Mouse (Mus musculus) intestine, postnatal 0 days (tissue): ENCODE data around the gene Gm5416. TPM values are rescaled to one million over a fixed set of nuclear protein-coding genes. Genes with fewer than 3 reads are reported as not detected.
"Not testable (repeated sequence)": the region's sequence is repeated elsewhere in the genome, so short reads cannot be mapped to it uniquely, and the experiment has no call there.

Source experiments
- ATAC-seq: fragments of 200-750 bp; cut with Nextera tagmentation; 2 replicates; pipeline ENCODE4 v1.8.0; 2017; ENCODE audit warnings: mild to moderate bottlenecking, moderate TSS enrichment, moderate library complexity
- H3K27ac ChIP-seq: fragments of 300-500 bp; sonication (generic); 2 replicates; pipeline ENCODE4 v1.5.1; 2014; ENCODE audit warnings: mild to moderate bottlenecking, low read depth, low read length, moderate library complexity
- H3K27me3 ChIP-seq: fragments of 300-500 bp; sonication (generic); replicated peaks from 2 replicates; pipeline ENCODE4 v1.6.1; 2014; ENCODE audit warnings: low read length, mixed read lengths; ENCODE audit not compliant: control insufficient read depth, insufficient read depth
- H3K36me3 ChIP-seq: fragments of 300-500 bp; sonication (generic); 2 replicates; pipeline ENCODE4 v1.6.1; 2014; ENCODE audit warnings: mild to moderate bottlenecking, moderate library complexity; ENCODE audit not compliant: control insufficient read depth, insufficient read depth
- H3K4me1 ChIP-seq: fragments of 300-500 bp; sonication (generic); replicated peaks from 2 replicates; pipeline ENCODE4 v1.6.1; 2014; ENCODE audit warnings: antibody characterized with exemption, low read length, mixed read lengths; ENCODE audit not compliant: control insufficient read depth, insufficient read depth
- H3K4me2 ChIP-seq: fragments of 300-500 bp; sonication (generic); replicated peaks from 2 replicates; pipeline ENCODE4 v1.6.1; 2014; ENCODE audit warnings: low read depth, mild to moderate bottlenecking, moderate library complexity
- H3K4me3 ChIP-seq: fragments of 300-500 bp; sonication (generic); 2 replicates; pipeline ENCODE4 v1.5.1; 2014; ENCODE audit warnings: low read depth, low read length
- H3K9ac ChIP-seq: fragments of 300-500 bp; sonication (generic); 2 replicates; pipeline ENCODE4 v1.6.1; 2014; ENCODE audit warnings: mild to moderate bottlenecking, low read depth, low read length
- H3K9me3 ChIP-seq: fragments of 300-500 bp; sonication (generic); 2 replicates; pipeline ENCODE4 v1.6.1; 2016; ENCODE audit warnings: mixed run types; ENCODE audit not compliant: control insufficient read depth
- polyA plus RNA-seq: library from polyadenylated mRNA; unstranded; fragments of >200 nt; fragmentation: Nextera tagmentation; extraction: Ambion mirVana; gene quantifications from 2 replicates; pipeline ENCODE4 v1.2.1, GENCODE M21; 2015

The Gm5416 gene
- polyA plus RNA-seq, 1 experiment from 2014 or later = not detected

GRCm38 (mm10) chr16:36260585-36260984, 50.4 kb downstream of the Gm5416 start:
- H3K4me1 ChIP-seq, ATAC-seq, H3K4me2 ChIP-seq, H3K9me3 ChIP-seq, H3K27ac ChIP-seq, H3K27me3 ChIP-seq, H3K4me3 ChIP-seq, H3K9ac ChIP-seq, H3K36me3 ChIP-seq: not testable (repeated sequence)

Other genes with a start within 250 kb of the Gm5416 start
- gene Kpna1, start 231.7 kb upstream of the Gm5416 start, polyA plus RNA-seq = 17.6 and 22.2 TPM in 2 replicates
- gene Wdr5b, start 169.2 kb upstream of the Gm5416 start, polyA plus RNA-seq = 3.8 and 4.0 TPM in 2 replicates
- gene Fam162a, start 138.8 kb upstream of the Gm5416 start, polyA plus RNA-seq = 445 and 480 TPM in 2 replicates
- 64.6 and 65.2 TPM in 2 replicates for gene Ccdc58, start 138.7 kb upstream of the Gm5416 start, polyA plus RNA-seq
- gene Csta1, start 79.2 kb upstream of the Gm5416 start, polyA plus RNA-seq = 0.12 TPM in 1 of 2 replicates, not detected in the other
- gene Stfa2l1, start 53.6 kb upstream of the Gm5416 start, polyA plus RNA-seq = 0.42 and 0.76 TPM in 2 replicates
- gene Gm5483, start 26.2 kb upstream of the Gm5416 start, polyA plus RNA-seq = 0.81 and 1.2 TPM in 2 replicates
- 0.41 and 1.0 TPM in 2 replicates for gene 2010005H15Rik, start 11.1 kb downstream of the Gm5416 start, polyA plus RNA-seq
- gene Stfa1, start 66.5 kb downstream of the Gm5416 start, polyA plus RNA-seq = 1.5 and 1.6 TPM in 2 replicates
- 0.67 TPM in 1 of 2 replicates, not detected in the other for gene BC117090, start 123.9 kb downstream of the Gm5416 start, polyA plus RNA-seq
- 1.0 and 1.4 TPM in 2 replicates for gene BC100530, start 157.3 kb downstream of the Gm5416 start, polyA plus RNA-seq
- 0.37 and 0.38 TPM in 2 replicates for gene Stfa2, start 198.1 kb downstream of the Gm5416 start, polyA plus RNA-seq
- gene Stfa3, start 245.0 kb downstream of the Gm5416 start, polyA plus RNA-seq = 0.43 TPM in 1 of 2 replicates, not detected in the other